Mouse (Mus musculus) liver, postnatal 0 days (tissue): ENCODE measurements around the gene Syt2.

Experiments
- CTCF ChIP-seq: sonication (generic); IDR thresholded peaks from 2 replicates; pipeline ENCODE4 v1.5.1; 2016; ENCODE audit warnings: antibody characterized with exemption, low read depth
- EP300 ChIP-seq: IDR thresholded peaks from 2 replicates; pipeline ENCODE4 v1.6.1; 2016; ENCODE audit warnings: antibody characterized with exemption, low read depth, mild to moderate bottlenecking

DNA sequence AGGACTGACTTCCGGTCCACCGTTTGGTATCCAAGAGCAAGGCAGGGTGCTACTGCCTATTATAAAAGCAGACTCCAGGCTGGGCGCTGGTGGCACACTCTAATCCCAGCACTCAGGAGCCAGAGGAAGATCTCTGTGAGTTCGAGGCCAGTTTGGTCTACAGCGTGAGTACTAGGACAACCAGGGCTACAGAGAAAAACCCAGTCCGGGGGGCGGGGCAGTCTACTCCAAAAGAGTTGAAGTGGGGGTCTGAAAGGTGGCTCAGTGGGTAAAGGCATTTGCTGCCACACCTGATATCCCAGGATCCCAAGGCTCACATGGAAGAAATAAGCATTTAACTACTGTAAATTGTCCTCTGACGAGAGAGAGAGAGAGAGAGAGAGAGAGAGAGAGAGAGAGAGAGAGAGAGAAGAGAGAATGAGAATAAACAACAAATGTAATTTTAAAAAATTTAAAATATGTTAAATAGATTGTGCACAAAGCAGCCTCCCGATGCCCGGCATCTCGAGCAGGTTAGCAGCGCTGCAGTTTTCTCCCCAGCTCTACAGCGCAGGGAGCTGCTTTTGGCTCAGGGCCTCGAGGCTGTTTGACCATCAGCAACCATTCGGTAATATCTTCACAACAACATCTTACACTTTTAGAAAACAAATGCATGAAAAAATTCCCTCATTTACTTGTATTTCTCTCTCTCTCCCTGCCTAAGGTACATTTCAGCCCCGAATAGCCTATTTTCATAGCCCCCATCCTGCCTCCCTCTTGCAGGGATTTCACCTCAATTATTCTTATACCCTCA lies 873 bp upstream of the Syt2 start:
- TF ChIP-seq CTCF, result no peak
- TF ChIP-seq EP300, result no peak
